Mouse (Mus musculus): ENCODE data around the gene Rarb.

DNA sequence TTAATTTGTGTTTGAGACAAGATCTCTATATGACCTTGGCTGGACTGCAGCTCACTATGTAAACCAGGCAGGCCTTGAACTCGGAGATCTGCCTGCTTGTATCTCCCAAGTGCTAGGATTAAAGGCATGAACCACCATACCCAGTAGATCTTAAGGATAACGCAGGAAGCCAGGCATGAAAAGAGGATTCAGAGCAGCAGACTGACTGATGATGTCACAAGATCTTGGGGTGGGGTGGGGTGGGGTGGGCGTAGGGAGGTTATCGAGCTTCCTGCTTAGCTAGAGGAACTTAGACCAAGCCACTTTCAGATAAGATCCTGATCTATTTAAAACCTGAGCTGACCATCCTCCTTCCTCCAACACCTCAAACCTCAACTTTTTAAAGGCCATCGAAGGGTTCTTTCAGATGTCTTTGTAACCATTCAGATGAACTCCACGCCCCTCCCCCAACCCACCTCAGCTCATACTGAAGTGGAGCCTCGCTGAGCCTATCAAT, 249.4 kb downstream of the Rarb start:
- TF ChIP-seq CTCF (IDR thresholded peaks at IDR 0.05; ENCODE audit: insufficient read depth, low read depth, low read length) = no peak
- TF ChIP-seq POLR2A (IDR thresholded peaks at IDR 0.05; ENCODE audit: insufficient read depth, low read depth, low read length) = no peak
